Mouse (Mus musculus) limb, embryonic 15.5 days (tissue): ENCODE measurements around the gene Rad17. TPM values are rescaled to one million over a fixed set of nuclear protein-coding genes. Genes with fewer than 3 reads are reported as not detected.
A peak's percentile ranks its signal among the peaks of the same experiment; 100 is the strongest.

Experiments used
- ATAC-seq: fragments of 200-750 bp; cut with Nextera tagmentation; 2 replicates; pipeline ENCODE4 v1.8.0; 2017; ENCODE audit warnings: low read depth, moderate TSS enrichment; ENCODE audit not compliant: insufficient number of reproducible peaks, low FRiP score, low TSS enrichment
- H3K27ac ChIP-seq: fragments of 300-500 bp; sonication (generic); 2 replicates; pipeline ENCODE4 v1.5.1; 2015; ENCODE audit warnings: moderate library complexity, mild to moderate bottlenecking, inconsistent platforms
- H3K27me3 ChIP-seq: fragments of 300-500 bp; sonication (generic); 2 replicates; pipeline ENCODE4 v1.6.1; 2015; ENCODE audit warnings: inconsistent platforms
- H3K36me3 ChIP-seq: fragments of 300-500 bp; sonication (generic); 2 replicates; pipeline ENCODE4 v1.6.1; 2015; ENCODE audit warnings: inconsistent platforms
- H3K4me1 ChIP-seq: fragments of 300-500 bp; sonication (generic); 2 replicates; pipeline ENCODE4 v1.6.1; 2015; ENCODE audit warnings: inconsistent platforms
- H3K4me2 ChIP-seq: fragments of 300-500 bp; sonication (generic); 2 replicates; pipeline ENCODE4 v1.6.1; 2015; ENCODE audit warnings: mild to moderate bottlenecking, inconsistent platforms
- H3K4me3 ChIP-seq: fragments of 300-500 bp; sonication (generic); 2 replicates; pipeline ENCODE4 v1.5.1; 2015; ENCODE audit warnings: mild to moderate bottlenecking, inconsistent platforms
- H3K9ac ChIP-seq: fragments of 300-500 bp; sonication (generic); 2 replicates; pipeline ENCODE4 v1.6.1; 2015; ENCODE audit warnings: inconsistent platforms
- H3K9me3 ChIP-seq: fragments of 300-500 bp; sonication (generic); 2 replicates; pipeline ENCODE4 v1.6.1; 2016; ENCODE audit warnings: inconsistent platforms
- WGBS: fragments of 180-500 bp; shearing (Covaris S2); methylation state at CpG from one replicate; pipeline ENCODE4 v1.1.7; 2015; 5-methylcytosine and 5-hydroxymethylcytosine counted together
- polyA plus RNA-seq: library from polyadenylated mRNA; unstranded; fragments of >200 nt; fragmentation: Nextera tagmentation; extraction: Ambion mirVana; gene quantifications from 2 replicates; pipeline ENCODE4 v1.2.1, GENCODE M21; 2015

Rad17 gene
- polyA plus RNA-seq, result 18.3 and 19.5 TPM in 2 replicates

DNA sequence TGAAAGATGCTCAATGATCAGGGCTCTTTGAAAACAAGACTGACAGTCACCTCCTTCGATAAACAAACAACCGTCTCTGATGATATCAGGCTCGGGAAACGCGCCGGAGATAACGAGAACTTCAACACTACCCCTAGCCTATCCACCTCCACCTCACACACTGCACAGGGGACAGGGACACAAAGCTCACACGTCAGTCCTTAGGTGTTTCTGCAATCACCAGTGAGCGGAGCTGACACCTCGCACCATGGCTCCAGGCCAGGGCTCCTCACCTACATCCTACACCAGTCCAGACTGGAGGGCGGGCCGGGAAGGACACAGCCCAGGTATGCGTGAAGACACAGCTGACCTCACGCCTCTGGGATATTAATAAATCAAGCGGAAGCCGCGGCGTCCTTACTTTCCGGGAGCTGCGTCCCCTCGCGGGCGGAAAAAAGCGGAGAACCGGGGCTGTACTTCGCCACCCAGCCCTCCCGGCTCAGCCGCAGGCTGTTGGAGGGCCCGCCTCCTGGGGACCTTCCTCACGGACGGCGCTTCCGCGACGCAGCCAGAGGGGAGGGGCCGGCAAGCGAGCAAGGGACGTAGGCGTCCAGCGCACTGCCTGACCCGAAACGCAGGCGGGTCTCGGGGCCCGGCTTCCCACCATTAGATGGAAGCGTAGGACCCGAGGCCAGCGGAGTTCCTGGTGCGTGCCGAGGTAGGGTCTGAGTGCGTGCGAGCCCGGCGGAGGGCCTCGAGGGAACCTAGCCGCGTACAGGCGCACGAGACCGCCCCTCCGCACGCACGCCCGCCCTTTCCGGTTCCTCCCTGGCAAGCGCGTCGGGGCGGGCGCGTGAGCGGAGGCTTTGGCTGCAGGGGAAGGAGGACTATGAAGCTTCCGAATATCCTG lies at the start of gene Rad17, which contains the start of gene Ak6:
Rad17 (minus strand) TSS at position 502 of the 889 bp plus-strand sequence.
Ak6 (plus strand) TSS at position 430 of the 889 bp plus-strand sequence.
- H3K27ac ChIP-seq, result peak within 1 kb of the TSS; percentile 96
- peaks cover 14% of the 10 kb centered on the region for H3K36me3 ChIP-seq
- H3K9ac ChIP-seq, result peak within 1 kb of the TSS; percentile 90
- peak within 1 kb of the TSS; percentile 78 for H3K4me2 ChIP-seq
- no peaks in the 10 kb centered on the region for H3K9me3 ChIP-seq
- under 1% methylated on average over 70 of the region's 73 CpGs for WGBS
- peak; percentile 96 for ATAC-seq
- peak within 1 kb of the TSS; percentile 96 for H3K4me3 ChIP-seq
- peaks cover 10% of the 10 kb centered on the region for H3K4me1 ChIP-seq
- H3K27me3 ChIP-seq, result no peaks in the 10 kb centered on the region

DNA sequence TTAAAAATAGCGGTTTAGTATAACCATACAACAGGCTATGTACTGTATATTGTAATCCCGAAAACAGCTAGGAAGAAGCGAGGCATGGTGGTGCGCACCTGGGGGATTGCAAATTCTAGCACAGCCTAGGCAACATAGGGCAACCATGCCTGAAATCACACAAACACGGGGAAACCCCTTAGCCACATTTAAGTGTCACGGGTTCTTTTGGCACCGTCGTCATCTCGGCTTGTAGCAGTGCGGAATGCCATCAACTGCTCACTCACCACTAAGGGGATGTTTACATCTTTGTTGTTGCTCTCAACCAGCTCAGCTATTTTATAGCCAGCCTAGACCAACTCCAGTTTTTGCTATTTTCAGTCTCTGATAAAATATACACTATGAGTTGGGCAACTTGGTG lies 48.0 kb upstream of the Rad17 start:
- no peak for ATAC-seq
- Histone ChIP-seq H3K27me3 (no peaks in the 10 kb centered on the region), H3K27ac (no peak overlapping the region), H3K4me2 (no peak overlapping the region), H3K9ac (no peak overlapping the region), H3K9me3 (no peaks in the 10 kb centered on the region), H3K4me1 (no peaks in the 10 kb centered on the region), H3K36me3 (peaks cover 74% of the 10 kb centered on the region), H3K4me3 (no peak overlapping the region)
- WGBS, result 95% methylated on average over 10 of the region's 10 CpGs

DNA sequence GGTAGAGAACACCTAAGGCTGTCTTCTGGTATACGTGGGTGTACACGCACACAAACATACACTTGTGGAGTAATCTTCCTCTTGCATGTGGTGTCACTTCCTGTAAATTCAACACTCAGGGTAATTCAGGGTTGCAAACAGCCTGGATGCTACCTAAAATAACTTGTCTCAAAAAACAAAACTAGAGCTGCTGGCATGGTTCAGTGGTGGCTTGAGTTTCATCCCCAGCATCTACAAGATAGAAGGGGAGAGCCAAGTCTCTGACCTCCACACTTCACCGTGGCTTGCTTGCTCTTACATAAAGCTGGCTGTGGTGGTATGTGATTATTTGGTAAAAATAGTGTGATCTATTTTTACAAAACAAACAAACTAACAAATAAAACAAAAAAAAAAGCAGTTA lies 46.7 kb upstream of the Rad17 start:
- H3K4me3 ChIP-seq, result no peak overlapping the region
- H3K27ac ChIP-seq, result no peak overlapping the region
- H3K27me3 ChIP-seq, result no peaks in the 10 kb centered on the region
- no peak overlapping the region for H3K4me2 ChIP-seq
- no peak overlapping the region for H3K9ac ChIP-seq
- no peaks in the 10 kb centered on the region for H3K9me3 ChIP-seq
- H3K4me1 ChIP-seq, result no peaks in the 10 kb centered on the region
- ATAC-seq, result no peak
- WGBS, result 94% methylated on average over 3 of the region's 3 CpGs
- peaks cover 62% of the 10 kb centered on the region for H3K36me3 ChIP-seq

DNA sequence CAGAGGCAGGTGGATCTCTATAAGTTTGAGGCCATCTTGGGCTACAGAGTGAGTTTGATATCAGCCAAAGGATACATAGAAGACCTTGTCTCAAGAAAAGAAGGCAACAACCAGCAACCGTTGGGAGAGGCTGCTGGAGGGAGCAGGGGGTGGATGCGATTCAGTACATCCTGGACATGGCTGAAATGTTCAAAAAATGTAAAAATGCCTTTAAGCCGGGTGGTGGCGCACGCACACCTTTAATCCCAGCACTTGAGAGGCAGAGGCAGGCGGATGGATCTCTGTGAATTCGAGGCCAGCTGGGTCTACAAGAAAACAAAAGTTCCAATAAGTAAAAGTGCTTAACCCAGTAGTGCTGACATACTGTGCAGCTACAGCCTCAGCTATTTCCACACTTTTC lies 36.7 kb upstream of the Rad17 start:
- no peak overlapping the region for H3K27ac ChIP-seq
- H3K36me3 ChIP-seq, result no peaks in the 10 kb centered on the region
- H3K27me3 ChIP-seq, result no peaks in the 10 kb centered on the region
- H3K4me3 ChIP-seq, result no peak overlapping the region
- H3K4me1 ChIP-seq, result no peaks in the 10 kb centered on the region
- WGBS, result 61% methylated on average over 7 of the region's 7 CpGs
- H3K4me2 ChIP-seq, result no peak overlapping the region
- no peak overlapping the region for H3K9ac ChIP-seq
- no peaks in the 10 kb centered on the region for H3K9me3 ChIP-seq
- no peak for ATAC-seq

DNA sequence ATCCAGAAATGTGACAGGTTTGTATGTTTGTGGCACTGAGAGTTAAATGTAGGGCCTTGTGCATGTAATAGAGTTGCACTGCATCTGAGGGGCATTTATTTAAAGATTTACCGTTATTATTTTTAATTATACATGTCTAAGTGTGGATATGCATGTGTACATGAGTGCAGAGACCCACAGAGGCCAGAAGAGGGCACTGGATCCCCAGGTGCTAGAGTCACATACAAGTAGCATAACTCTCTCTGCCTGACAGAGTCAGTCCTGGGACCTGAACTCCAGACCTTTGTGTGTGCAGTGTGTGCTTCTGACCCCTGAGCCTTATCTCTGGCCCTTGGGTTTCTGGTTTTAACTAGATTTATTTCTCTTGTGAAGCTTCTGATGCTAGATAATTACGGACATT lies 33.5 kb upstream of the Rad17 start:
- no peak for ATAC-seq
- no peak overlapping the region for H3K9ac ChIP-seq
- WGBS, result 68% methylated on average over 2 of the region's 2 CpGs

DNA sequence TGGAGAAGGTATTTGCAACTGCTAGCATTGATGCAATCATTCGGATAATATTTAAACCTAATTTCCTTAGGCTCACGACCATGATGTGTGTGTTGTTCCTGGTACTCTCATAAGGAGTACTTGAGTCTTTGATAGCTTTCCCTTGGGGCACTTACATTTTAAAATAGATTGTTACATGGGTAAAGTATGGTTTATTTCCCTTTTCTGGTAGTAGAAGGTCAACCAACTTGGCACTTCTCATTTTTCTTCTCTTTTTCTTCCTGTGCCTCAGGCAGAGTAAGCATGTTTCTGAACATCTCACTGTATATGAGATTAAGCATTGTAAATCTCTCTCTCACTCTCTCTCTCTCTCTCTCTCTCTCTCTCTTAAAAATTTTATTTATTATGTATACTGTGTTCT lies 32.0 kb upstream of the Rad17 start:
- Histone ChIP-seq H3K4me3 (no peak overlapping the region), H3K9ac (no peak overlapping the region), H3K27me3 (no peaks in the 10 kb centered on the region), H3K9me3 (no peaks in the 10 kb centered on the region), H3K27ac (no peak overlapping the region), H3K4me1 (no peaks in the 10 kb centered on the region), H3K4me2 (no peak overlapping the region), H3K36me3 (no peaks in the 10 kb centered on the region)
- 68% methylated on average over 2 of the region's 2 CpGs for WGBS
- no peak for ATAC-seq

More for the DNA sequence above, 33.5 kb upstream of the Rad17 start:
- Histone ChIP-seq H3K36me3 (no peaks in the 10 kb centered on the region), H3K4me1 (no peaks in the 10 kb centered on the region), H3K27me3 (no peaks in the 10 kb centered on the region), H3K9me3 (no peaks in the 10 kb centered on the region), H3K4me2 (no peak overlapping the region), H3K4me3 (no peak overlapping the region), H3K27ac (no peak overlapping the region)

DNA sequence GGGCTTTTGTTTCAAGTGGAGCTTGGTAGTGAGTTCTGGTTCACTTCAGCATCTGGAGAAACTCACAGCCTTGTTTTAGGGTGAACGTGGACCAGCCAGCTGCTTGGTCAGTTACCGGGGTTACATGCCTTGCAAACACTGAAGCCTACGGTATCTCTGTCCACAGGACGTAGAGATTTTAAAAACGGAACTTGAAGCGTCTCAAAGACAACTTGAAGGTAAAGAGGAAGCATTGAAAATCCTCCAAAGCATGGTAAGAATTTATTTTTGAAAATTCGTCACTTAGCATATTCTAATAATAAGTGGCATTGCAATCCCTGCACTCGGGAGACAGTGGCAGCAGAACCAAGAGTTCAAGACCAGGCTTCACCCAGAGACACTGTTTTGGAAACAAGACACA lies 30.8 kb upstream of the Rad17 start:
- H3K36me3 ChIP-seq, result no peaks in the 10 kb centered on the region
- H3K4me3 ChIP-seq, result no peak overlapping the region
- H3K9me3 ChIP-seq, result no peaks in the 10 kb centered on the region
- H3K9ac ChIP-seq, result no peak overlapping the region
- no peaks in the 10 kb centered on the region for H3K4me1 ChIP-seq
- no peak overlapping the region for H3K27ac ChIP-seq
- H3K27me3 ChIP-seq, result no peaks in the 10 kb centered on the region
- no peak for ATAC-seq
- H3K4me2 ChIP-seq, result no peak overlapping the region
- WGBS, result 90% methylated on average over 8 of the region's 8 CpGs

DNA sequence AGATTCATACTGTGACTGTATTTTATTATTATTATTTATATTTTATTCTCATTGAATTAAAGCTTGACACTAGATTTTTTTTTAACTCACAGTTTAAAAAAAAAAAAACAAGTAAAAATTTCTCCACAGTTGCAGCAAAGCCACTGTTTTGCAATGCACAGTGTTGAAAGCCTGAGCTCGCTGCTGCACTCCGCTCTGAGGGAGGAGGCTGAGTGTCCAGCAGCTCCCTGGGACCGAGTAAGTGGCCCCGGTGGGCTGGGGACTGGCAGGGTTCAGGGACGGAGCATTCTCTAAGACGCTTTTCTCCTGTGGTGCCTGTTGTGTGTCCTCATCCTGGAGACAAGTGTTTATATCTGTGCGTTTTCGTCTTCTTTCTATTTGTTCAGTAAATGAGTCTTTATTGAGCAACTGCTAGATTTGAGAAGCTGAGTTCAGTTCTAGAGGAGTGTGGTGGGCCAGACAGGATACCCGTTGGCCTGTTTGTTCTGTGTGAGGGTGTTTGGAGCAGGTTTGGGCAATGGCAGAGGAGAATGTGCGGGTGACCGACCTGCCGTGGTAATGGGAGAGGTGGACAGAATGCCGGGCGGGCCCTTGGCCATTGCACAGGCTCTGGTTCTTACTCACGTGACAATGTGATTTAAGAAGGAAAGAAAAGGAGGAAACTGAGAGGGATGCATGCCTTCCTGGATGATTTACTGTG lies 25.2 kb upstream of the Rad17 start:
- H3K4me1 ChIP-seq, result no peaks in the 10 kb centered on the region
- H3K36me3 ChIP-seq, result no peaks in the 10 kb centered on the region
- H3K9me3 ChIP-seq, result no peaks in the 10 kb centered on the region
- WGBS, result 86% methylated on average over 15 of the region's 15 CpGs
- no peak for ATAC-seq
- no peak overlapping the region for H3K9ac ChIP-seq
- H3K27ac ChIP-seq, result no peak overlapping the region
- no peaks in the 10 kb centered on the region for H3K27me3 ChIP-seq
- no peak overlapping the region for H3K4me2 ChIP-seq
- H3K4me3 ChIP-seq, result no peak overlapping the region

DNA sequence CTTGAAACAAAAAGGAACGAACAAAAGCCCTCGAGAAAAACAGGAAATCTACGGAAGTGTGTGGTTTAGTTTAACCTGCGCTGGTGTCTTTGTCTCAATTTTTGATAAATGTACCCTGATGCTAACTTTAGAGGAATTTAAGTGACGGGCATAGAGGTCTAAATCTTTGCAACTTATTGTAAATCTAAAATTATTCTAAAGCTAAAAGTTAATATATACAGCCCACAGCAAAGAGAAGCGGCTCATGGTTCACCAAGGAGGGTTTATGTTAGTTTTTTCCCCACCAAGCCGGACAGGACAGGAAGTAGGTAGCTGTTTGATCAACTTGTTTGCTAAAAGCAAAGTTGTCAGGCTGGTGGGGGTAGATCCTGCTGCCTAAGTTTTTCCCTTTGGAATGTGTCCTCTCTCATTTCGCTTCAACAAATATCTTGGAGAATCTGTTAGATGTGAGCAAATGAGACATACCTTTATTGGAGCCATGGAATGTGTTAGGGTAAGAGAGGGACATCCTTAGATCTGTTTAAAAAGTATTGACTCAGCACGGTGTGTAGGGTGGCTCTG lies 19.4 kb upstream of the Rad17 start:
- Histone ChIP-seq H3K27me3 (no peaks in the 10 kb centered on the region), H3K36me3 (peaks cover 16% of the 10 kb centered on the region), H3K4me1 (peaks cover 3% of the 10 kb centered on the region; the same call in 1 of the 2 replicates), H3K9me3 (no peaks in the 10 kb centered on the region), H3K27ac (no peak overlapping the region), H3K4me2 (peak overlapping the region; percentile 81), H3K9ac (no peak overlapping the region), H3K4me3 (peak overlapping the region; percentile 56)
- WGBS, result 43% methylated on average over 9 of the region's 9 CpGs
- no peak for ATAC-seq

DNA sequence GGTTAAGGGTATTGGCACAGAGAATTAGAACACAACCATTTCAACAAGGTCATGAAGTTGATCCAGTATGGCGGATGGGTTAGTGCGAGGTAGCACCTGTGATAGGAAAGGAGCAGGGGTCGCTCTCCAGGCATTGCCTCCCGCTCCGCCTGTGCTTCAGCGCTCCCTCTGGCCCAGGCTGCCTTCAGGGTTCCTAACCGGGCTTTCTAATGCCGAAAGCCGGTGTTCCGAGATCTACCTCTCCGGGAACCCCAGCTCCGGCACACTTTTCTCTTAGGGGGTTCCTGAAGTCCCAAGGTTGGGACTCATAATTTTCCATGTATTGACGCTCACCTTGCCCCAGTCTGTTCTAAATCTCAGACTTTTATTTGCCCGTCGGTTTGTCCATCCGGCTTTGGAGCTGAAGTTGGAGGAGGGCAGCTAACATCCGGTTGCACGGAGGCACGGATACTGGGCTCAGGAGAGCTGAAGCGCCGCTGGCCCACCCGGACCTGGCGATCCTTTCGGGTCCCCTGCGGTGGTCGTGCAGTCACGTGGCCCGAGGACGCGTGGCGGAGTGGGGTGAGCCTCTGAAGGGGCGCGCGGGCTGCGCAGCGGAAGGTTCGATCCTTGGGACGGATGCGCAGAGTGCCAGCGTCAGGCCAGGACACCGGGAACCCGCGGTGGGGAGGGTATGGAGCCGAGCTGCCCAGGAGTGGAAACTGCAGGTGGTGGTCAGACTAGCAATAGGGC lies 18.6 kb upstream of the Rad17 start, which contains the start of gene Ccdc125:
Ccdc125 (plus strand) TSS at position 427 of the 732 bp plus-strand sequence.
- Histone ChIP-seq H3K27me3 (no peaks in the 10 kb centered on the region), H3K4me1 (peaks cover 3% of the 10 kb centered on the region; the same call in 1 of the 2 replicates), H3K4me3 (peak within 1 kb of the TSS; percentile 56), H3K9me3 (no peaks in the 10 kb centered on the region), H3K4me2 (peak within 1 kb of the TSS; percentile 81), H3K9ac (peak within 1 kb of the TSS; percentile 48; the same call in 1 of the 2 replicates), H3K36me3 (peaks cover 18% of the 10 kb centered on the region), H3K27ac (0 out of 2 replicates have a peak within 1 kb of the TSS, but pooled peaks have one; percentile 54)
- 1% methylated on average over 44 of the region's 44 CpGs for WGBS
- 0 out of 2 replicates have a peak, but pooled peaks have one; percentile 55 for ATAC-seq

DNA sequence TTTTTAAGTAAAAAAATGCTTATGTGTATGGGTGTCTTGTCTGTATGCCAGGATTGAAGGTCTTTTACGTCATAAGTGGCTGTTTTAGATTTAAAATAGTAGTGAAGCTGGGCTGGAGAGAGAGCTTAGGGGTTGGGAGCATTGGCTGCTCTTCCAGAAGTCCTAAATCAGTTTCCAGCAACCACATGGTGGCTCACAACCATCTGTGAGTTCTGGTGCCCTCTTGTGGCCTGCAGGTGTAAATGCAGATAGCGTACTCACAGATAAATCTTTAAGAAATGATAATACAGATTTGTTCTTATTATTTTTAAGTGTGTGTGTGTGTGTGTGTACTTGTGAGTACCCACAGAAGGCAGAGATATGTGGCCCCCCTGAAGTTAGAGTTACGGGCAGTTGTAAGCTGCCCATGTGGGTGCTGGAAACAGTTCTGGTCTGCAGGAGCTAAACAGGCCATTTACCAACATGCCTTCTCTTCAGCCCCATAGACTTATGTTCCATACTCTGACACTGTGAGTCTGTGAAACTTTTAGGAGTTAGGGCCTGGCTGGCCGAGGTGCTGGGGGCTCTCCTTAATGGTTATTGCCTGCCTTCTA lies 9.1 kb upstream of the Rad17 start:
- Histone ChIP-seq H3K4me3 (no peak overlapping the region), H3K9me3 (no peaks in the 10 kb centered on the region; the same call in 1 of the 2 replicates), H3K9ac (no peak overlapping the region), H3K27ac (no peak overlapping the region), H3K4me2 (no peak overlapping the region), H3K4me1 (no peaks in the 10 kb centered on the region), H3K27me3 (no peaks in the 10 kb centered on the region), H3K36me3 (peaks cover 24% of the 10 kb centered on the region)
- WGBS, result 36% methylated on average over 4 of the region's 4 CpGs
- ATAC-seq, result no peak
